Mouse (Mus musculus) testis, postnatal 10 days (tissue): ENCODE measurements around the gene Rapgef1.
"Not testable (repeated sequence)": the region's sequence is repeated elsewhere in the genome, so short reads cannot be mapped to it uniquely, and the experiment has no call there.

Experiments used
- DNase-seq: peaks from one replicate; pipeline ENCODE4 v3.0.0; 2021; ENCODE audit warnings: low spot score

Rapgef1 gene

DNA sequence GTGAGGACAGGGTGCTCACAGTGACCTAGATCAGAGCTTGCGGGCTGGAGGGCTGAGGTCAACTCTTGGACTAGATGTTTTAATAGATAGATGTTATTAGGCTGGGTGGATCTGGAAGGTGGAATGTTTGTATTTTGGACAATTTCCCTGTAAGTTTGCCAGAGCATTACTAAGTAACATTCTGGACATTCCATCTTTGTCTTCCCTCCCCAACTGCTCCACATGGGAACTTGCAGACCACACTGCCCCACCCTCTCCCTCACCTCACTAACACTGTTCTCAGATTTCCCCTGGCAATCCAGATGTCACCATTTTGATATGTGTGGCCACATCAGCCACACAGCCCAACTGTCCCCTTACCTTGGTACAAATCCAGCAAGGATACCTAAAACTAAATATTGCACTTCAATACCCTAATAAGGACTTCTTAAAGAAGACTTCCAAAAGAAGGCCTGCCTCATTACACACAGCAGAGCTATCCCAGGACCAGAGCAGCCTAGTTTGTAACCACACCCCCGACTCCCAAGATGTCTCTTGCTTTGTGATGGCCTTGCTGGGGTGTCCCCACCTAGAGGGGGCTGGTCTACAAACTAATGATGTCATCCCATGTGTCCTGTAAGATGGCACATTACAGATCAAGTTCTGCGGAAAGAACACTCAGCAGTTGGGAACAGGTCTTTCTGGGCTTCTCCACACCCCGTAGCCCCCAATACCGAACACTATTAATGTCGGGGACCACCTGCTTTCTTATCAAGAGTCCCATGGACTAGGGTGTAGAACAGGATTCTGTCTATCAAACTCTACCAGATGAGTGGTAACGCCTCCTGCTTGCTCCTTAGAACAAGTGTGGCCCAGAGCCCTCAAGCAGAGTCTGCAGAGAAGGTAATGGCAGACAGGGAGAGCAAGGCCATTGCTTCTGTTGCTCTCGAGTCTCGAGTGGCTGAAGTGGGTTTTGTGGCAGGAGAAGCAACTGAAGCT is 83.9 kb downstream of the Rapgef1 start:
- DNase-seq: no peak

DNA sequence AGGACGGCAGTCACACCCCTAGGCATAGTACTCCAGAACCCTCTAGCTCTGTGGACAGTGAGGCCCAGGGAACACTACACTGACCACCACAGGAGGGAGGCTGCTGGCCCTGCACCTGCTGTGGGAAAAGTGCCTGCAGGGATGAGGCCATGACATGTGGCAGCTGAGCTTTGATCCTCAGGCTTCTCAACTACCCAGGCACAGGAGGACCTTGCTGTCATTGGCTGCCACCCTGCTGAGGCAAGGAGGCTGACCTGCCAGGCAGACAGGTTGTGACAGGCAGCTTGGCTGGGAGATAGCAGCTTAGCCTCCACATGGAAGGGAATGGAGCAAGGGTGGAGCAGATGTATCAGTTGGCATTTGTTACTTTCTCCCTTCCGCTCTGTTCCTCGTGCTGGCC is 86.0 kb downstream of the Rapgef1 start:
- no peak for DNase-seq

DNA sequence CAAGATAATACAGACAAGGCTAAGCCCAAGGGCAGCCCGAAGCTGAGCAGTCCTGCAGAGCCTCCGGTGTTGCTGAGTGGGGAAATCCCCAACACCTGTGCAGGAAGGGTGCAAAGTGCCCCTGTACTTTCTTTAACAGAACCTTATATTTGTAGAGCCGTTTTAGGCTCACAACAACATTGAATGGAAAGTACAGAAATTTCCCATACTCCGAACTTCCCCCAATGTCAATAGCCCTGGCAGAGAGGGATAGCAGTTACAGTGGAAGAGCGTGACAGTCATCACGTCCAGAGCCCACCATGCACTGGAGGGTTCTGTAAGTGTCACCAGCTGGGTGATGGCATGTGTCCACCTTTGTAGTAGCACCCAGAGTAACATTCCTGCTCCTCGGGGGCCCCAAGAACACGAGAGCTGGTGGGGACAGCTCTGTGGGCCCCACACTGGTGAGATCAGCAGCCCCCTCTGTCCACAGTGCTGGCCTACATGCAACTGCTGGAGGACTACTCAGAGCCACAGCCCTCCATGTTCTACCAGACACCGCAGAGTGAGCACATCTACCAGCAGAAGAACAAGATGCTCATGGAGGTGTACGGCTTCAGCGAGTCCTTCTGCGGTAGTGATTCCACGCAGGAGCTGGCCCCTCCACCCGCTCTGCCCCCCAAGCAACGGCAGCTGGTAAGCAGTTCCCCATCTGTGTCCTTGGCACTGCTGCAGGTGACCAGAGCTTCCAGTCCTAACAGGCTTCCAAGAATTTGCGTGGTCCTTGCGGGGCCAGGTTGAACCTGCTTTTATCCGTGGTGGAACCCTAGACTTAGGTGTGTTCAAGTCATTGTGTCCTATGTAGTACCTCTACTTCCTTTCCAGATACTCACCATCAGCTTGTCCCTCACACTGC is 87.5 kb downstream of the Rapgef1 start:
- no peak for DNase-seq

DNA sequence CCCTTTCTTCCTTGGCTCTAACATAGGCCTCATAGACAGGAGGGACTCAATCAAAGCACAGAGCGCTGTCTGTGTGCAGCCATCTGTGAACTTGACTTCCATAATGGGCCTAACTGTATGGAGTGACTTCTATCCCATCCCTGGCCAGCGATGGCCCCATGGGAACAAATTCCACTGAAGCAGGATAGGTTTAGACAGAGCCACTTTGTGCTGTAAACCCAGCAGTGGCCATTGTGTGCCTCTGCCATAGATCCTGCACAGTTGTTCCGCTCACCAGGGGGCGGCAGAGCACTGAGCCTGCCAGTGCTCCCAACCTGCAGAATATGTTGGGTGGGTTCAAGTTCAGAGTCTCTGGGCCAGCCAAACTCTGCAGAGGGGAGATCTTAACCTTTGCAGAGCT is 88.2 kb downstream of the Rapgef1 start:
- peak; percentile 52 for DNase-seq

DNA sequence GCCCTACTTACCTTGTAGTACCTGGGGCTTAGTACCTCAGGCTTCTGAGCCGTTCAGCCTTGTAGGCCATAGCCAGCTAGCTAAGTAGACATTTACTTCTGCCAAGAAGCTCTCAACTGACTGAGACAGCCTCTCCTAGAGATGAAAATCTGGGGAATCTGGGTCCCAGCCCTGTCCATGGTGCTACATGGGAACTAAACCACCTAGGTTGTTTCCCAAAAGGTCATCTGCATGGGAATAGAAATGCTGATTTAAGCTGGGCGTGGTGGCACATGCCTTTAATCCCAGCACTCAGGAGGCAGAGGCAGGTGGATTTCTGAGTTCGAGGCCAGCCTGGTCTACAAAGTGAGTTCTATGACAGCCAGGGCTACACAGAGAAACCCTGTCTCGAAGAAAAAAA is 88.7 kb downstream of the Rapgef1 start:
- DNase-seq: not testable (repeated sequence)

GRCm38 (mm10) chr2:29711038-29711437 is 91.5 kb downstream of the Rapgef1 start:
- DNase-seq: no peak

- no peak for DNase-seq
Observed at GRCm38 (mm10) chr2:29711877-29712276, 92.4 kb downstream of the Rapgef1 start.

- DNase-seq: no peak
Observed at GRCm38 (mm10) chr2:29713501-29713900, 94.0 kb downstream of the Rapgef1 start.

GRCm38 (mm10) chr2:29714127-29714526 is 94.6 kb downstream of the Rapgef1 start:
- DNase-seq: no peak

- no peak for DNase-seq
Observed at GRCm38 (mm10) chr2:29716143-29716542, 96.6 kb downstream of the Rapgef1 start.

- no peak for DNase-seq
Observed at GRCm38 (mm10) chr2:29716691-29717090, 97.2 kb downstream of the Rapgef1 start.

DNA sequence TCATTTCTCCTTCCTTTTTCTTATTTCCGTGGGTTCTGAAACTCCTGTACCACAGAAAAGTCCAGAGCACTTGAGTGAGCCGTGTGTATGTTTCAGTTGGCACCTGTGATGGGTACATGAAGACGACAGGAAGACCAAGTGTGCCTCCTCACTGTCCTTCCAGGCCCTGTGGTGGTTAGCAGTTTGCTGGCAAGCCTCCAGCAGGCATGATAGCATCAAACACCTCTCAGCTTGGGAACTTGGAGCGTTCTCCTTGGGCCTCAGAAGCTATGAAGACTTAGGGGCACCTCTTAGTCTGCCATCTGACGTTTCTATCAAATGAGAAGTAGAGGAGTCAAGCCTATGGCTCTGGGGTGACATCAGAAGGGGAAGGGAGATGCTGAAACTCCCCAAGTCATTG is 99.1 kb downstream of the Rapgef1 start:
- DNase-seq: no peak

DNA sequence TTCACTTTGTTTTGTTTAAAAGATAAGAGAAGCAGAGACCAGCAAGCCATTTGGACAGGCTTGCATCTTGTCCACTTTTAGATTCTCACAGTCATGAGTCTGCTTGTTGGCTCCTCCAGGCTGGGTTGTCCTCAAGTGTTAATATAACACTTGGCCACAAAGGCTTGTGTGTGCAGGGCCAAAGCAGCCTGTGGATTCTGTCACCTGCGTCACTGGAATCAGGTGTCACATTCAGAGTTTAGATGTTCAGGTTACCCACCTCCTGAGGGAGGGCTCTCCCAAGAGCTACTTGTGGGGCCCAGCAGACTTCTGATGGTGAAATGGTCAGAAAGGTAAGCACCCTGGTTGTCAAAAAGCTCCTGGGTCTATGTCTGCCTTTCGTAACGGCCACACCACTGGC is 103.6 kb downstream of the Rapgef1 start:
- DNase-seq: no peak

GRCm38 (mm10) chr2:29724664-29725365 is 105.3 kb downstream of the Rapgef1 start:
- DNase-seq: no peak

GRCm38 (mm10) chr2:29729500-29729899 is 110.0 kb downstream of the Rapgef1 start:
- no peak for DNase-seq

- DNase-seq: peak; percentile 63
Observed at GRCm38 (mm10) chr2:29731545-29731944, 112.0 kb downstream of the Rapgef1 start.

GRCm38 (mm10) chr2:29732559-29732958 is 113.0 kb downstream of the Rapgef1 start:
- DNase-seq: no peak

DNA sequence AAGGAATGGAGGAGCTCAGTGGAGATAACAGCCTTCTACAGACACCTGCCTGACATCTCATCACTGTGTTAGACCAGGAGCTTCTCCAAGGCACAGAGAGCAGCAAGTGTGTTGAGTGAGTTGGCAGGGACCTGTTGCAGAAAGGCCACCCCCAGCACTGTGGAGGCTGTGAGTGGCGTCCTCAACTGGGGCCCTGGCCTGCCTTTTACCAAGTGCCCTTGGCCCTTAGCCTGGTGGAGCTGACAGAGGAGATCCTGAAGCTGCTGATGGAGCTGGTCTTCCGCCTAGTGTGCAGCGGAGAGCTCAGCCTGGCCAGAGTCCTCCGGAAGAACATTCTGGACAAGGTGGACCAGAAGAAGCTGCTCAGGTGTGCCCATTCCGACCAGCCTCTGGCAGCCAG is 113.8 kb downstream of the Rapgef1 start:
- no peak for DNase-seq

DNA sequence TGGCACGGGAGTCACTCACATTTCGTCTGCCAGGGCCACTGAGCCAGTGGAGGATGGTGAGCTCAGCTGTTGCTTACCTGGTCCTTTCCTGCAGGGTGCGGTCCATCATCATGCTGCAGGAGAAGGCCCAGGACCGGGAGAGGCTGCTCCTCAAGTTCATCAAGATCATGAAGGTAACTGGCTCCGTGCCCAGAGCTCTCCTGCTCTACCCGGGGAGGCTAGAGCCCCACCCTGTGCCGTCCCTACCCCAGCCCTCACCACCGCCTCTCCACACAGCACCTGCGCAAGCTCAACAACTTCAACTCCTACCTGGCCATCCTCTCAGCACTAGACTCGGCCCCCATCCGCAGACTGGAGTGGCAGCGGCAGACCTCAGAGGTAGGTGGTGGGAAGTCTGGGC is 116.2 kb downstream of the Rapgef1 start:
- DNase-seq: peak; percentile 52

DNA sequence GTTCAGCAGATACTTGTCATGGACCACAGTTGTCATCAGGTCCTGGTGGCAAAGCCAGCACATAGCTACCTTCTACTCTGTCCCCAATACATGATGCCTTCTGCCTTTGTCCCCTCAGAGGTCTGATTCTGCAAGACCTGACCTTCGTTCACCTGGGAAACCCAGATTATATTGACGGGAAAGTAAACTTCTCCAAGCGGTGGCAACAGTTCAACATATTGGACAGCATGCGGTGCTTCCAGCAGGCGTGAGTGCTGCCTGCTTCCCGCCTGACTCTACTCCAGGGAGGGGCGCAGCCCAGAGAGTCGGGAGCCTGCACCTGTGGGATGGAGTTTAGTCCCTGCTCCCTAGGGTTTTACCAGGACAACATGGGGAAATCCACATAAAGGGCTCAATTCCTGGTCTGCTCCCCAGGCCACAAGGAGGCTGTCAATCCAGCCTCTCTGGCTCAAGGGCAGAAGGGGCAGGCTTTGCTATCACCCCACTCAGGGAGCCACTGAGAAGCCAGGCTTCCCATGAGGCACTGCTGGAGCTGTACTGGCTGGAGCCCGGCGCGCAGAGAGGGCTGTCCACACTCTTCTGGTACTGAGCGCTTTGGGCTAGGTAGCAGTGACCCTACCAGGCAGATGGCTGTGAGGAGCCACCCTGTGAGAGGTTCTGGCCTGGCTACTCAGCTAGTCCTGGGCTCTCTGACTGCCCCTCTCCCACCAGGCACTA is 117.8 kb downstream of the Rapgef1 start:
- DNase-seq: no peak

DNA sequence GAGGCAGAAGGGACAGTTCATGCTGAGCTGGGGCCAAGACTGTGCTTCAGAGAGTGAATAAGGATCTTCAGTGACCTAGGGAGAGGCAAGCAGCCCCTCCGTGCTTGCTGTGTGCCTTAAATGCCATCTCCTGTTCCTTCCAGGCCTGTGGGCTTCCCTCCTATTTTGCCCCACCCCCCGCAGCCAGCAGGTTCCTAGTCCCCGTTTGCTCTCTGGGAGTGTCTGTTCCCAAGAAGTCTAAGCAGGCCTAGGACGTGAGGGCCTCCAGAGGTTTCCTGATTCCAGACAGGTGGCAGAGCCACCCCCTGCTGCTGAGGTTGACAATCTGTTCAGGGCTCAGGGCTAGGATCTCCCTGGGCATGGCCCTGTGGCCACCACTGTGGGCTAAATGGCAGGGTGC is 119.3 kb downstream of the Rapgef1 start:
- DNase-seq: no peak

GRCm38 (mm10) chr2:29739368-29739767 is 119.8 kb downstream of the Rapgef1 start:
- DNase-seq: no peak
